Mouse (Mus musculus) urinary bladder, postnatal 10 days (tissue): ENCODE measurements around the gene Btrc.

Experiments
- DNase-seq: peaks from one replicate; pipeline ENCODE4 v3.0.0; 2022; ENCODE audit warnings: low spot score

The Btrc gene

GRCm38 (mm10) chr19:45472691-45473520, 109.4 kb downstream of the Btrc start:
- DNase-seq: no peak

GRCm38 (mm10) chr19:45474686-45475085, 111.2 kb downstream of the Btrc start:
- DNase-seq: no peak

- no peak for DNase-seq
These were observed 112.5 kb downstream of the Btrc start for GRCm38 (mm10) chr19:45475928-45476553.

- no peak for DNase-seq
These were observed 116.0 kb downstream of the Btrc start for GRCm38 (mm10) chr19:45479548-45479947.

GRCm38 (mm10) chr19:45480490-45480889, 117.0 kb downstream of the Btrc start:
- DNase-seq: no peak

GRCm38 (mm10) chr19:45480951-45481350, 117.4 kb downstream of the Btrc start:
- no peak for DNase-seq

- no peak for DNase-seq
These were observed 119.9 kb downstream of the Btrc start for GRCm38 (mm10) chr19:45483470-45483869.

GRCm38 (mm10) chr19:45486206-45486991, 122.9 kb downstream of the Btrc start:
- no peak for DNase-seq

- DNase-seq: no peak
These were observed 123.5 kb downstream of the Btrc start for GRCm38 (mm10) chr19:45486992-45487387.

- no peak for DNase-seq
These were observed 126.4 kb downstream of the Btrc start for GRCm38 (mm10) chr19:45489961-45490360.

- DNase-seq: no peak
These were observed 127.7 kb downstream of the Btrc start for GRCm38 (mm10) chr19:45491246-45491645.

- DNase-seq: no peak
These were observed 130.7 kb downstream of the Btrc start for GRCm38 (mm10) chr19:45494121-45494775.

GRCm38 (mm10) chr19:45505446-45505845, 141.9 kb downstream of the Btrc start:
- DNase-seq: no peak

GRCm38 (mm10) chr19:45507531-45507930, 144.0 kb downstream of the Btrc start:
- no peak for DNase-seq

- no peak for DNase-seq
These were observed 147.1 kb downstream of the Btrc start for GRCm38 (mm10) chr19:45510680-45511079.

GRCm38 (mm10) chr19:45511406-45511805, 147.9 kb downstream of the Btrc start:
- DNase-seq: no peak

GRCm38 (mm10) chr19:45515341-45515740, 151.8 kb downstream of the Btrc start:
- DNase-seq: no peak

- no peak for DNase-seq
These were observed 152.7 kb downstream of the Btrc start for GRCm38 (mm10) chr19:45516264-45516663.

- DNase-seq: no peak
These were observed 163.8 kb downstream of the Btrc start for GRCm38 (mm10) chr19:45527382-45527781.

- no peak for DNase-seq
These were observed 164.5 kb downstream of the Btrc start for GRCm38 (mm10) chr19:45527931-45528534.

GRCm38 (mm10) chr19:45529294-45529693, 165.8 kb downstream of the Btrc start:
- DNase-seq: no peak
